ENCODE assay signal across 23 mouse cellular contexts in the genomic region with DNA sequence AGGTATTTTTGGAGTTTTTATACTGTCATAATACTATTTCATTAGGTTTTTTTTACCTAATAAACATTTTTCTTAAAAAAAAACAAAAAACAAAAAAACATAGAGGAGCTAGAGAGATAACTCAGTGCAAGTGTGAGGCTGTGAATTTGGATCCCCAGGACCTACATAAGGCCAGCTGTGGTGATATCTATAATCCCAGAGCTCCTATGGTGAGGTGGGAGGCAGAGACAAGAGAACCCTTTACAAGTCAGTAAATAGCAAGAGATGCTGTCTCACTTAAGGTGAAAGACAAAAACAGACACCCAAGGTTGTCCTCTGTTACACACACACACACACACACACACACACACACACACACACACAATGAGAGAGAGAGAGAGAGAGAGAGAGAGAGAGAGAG.
"Had no signal": no experiment of that assay in that cellular context is flagged by ENCODE, and none has a peak within 500 bp of the region (broad histone marks: within the 10 kb centered on the region; RNA-seq: fewer than 3 reads in every experiment).

No protein-coding gene starts in this region.

- H3K9ac ChIP-seq: limb, embryonic 12.5 days; limb, embryonic 15.5 days; lung, embryonic 15.5 days; midbrain, embryonic 15.5 days; neural tube, embryonic 12.5 days; neural tube, embryonic 15.5 days had no signal

- H3K27ac ChIP-seq: limb, embryonic 12.5 days; limb, embryonic 15.5 days; lung, embryonic 15.5 days; midbrain, embryonic 10.5 days; midbrain, embryonic 15.5 days; neural tube, embryonic 12.5 days; neural tube, embryonic 15.5 days; stomach, postnatal 0 days had no signal

- H3K36me3 ChIP-seq: limb, embryonic 12.5 days; limb, embryonic 15.5 days; lung, embryonic 15.5 days; midbrain, embryonic 10.5 days; midbrain, embryonic 15.5 days; neural tube, embryonic 12.5 days; neural tube, embryonic 15.5 days had no signal

- H3K4me2 ChIP-seq: limb, embryonic 12.5 days; limb, embryonic 15.5 days; lung, embryonic 15.5 days; midbrain, embryonic 15.5 days; neural tube, embryonic 12.5 days; neural tube, embryonic 15.5 days had no signal

- DNase-seq: kidney, adult 18-20 months; kidney, adult 9 months; kidney, postnatal 14 days; kidney, postnatal 4 days; left cerebral cortex, postnatal 4 days; lung, adult 18-20 months; lung, postnatal 10 days; lung, postnatal 36 days; right cerebral cortex, adult 18-20 months; right cerebral cortex, postnatal 14 days; right cerebral cortex, postnatal 4 days; thymus, adult 2 months; thymus, postnatal 36 days had no signal

- ATAC-seq: intestine, embryonic 16.5 days; midbrain, embryonic 15.5 days had no signal

- H3K4me3 ChIP-seq: limb, embryonic 12.5 days; limb, embryonic 15.5 days; lung, embryonic 15.5 days; megakaryocyte, embryonic 14.5 days; midbrain, embryonic 10.5 days; midbrain, embryonic 15.5 days; neural tube, embryonic 12.5 days; neural tube, embryonic 15.5 days had no signal

- H3K27me3 ChIP-seq: limb, embryonic 12.5 days; limb, embryonic 15.5 days; lung, embryonic 15.5 days; megakaryocyte, embryonic 14.5 days; midbrain, embryonic 15.5 days; neural tube, embryonic 12.5 days; neural tube, embryonic 15.5 days had no signal

- H3K4me1 ChIP-seq: limb, embryonic 12.5 days; limb, embryonic 15.5 days; midbrain, embryonic 15.5 days; neural tube, embryonic 12.5 days; neural tube, embryonic 15.5 days had no signal

- H3K9me3 ChIP-seq: limb, embryonic 12.5 days; limb, embryonic 15.5 days; lung, embryonic 15.5 days; megakaryocyte, embryonic 14.5 days; midbrain, embryonic 15.5 days; neural tube, embryonic 12.5 days; neural tube, embryonic 15.5 days had no signal
